ENCODE assay signal across 17 mouse cellular contexts in genomic region chr5:36979631-36980030, GRCm38 (mm10). TPM values are rescaled to one million over a fixed set of nuclear protein-coding genes. Genes with fewer than 3 reads are reported as not detected.
A peak's percentile ranks its signal among the peaks of the same experiment; 100 is the strongest.
DNase-seq lines count a peak whose midpoint lies in the region; ATAC-seq lines count a peak whose summit lies in the region.
"Had no signal": no experiment of that assay in that cellular context is flagged by ENCODE, and none has a peak within 500 bp of the region (broad histone marks: within the 10 kb centered on the region; RNA-seq: fewer than 3 reads in every experiment).

No protein-coding gene starts in this region.

- ATAC-seq in heart, embryonic 12.5 days (ENCODE audit: insufficient number of reproducible peaks, low FRiP score): no peak
- ATAC-seq in intestine, embryonic 15.5 days: peak; percentile 25; the same call in 1 of the 2 replicates
- no peak for ATAC-seq in activated CD4-positive, CD25-positive, alpha-beta regulatory T cell, adult 4 months
- no peak for ATAC-seq in forebrain, embryonic 11.5 days (replicated peaks; ENCODE audit: low FRiP score)

- H3K36me3 ChIP-seq in heart, embryonic 12.5 days: peaks cover 34% of the 10 kb centered on the region
- H3K36me3 ChIP-seq in intestine, embryonic 15.5 days: no peaks in the 10 kb centered on the region
- no peaks in the 10 kb centered on the region for H3K36me3 ChIP-seq in splenic B cell, adult 2 months (ENCODE audit: control insufficient read depth, insufficient read depth, low read length, poor library complexity, severe bottlenecking)
- no peaks in the 10 kb centered on the region for H3K36me3 ChIP-seq in forebrain, embryonic 11.5 days (ENCODE audit: control insufficient read depth, insufficient read depth, low read length)
- H3K36me3 ChIP-seq: liver, embryonic 13.5 days had no signal

- DNase-seq in heart, adult 11 months: no peak
- DNase-seq in 416B (ENCODE audit: low read depth): peak; percentile 93
- peak; percentile 42 for DNase-seq in splenic B cell, adult 2 months (ENCODE audit: low read depth, low spot score)
- DNase-seq in urinary bladder, adult 2 months (ENCODE audit: low spot score): no peak
- DNase-seq in forebrain, embryonic 11.5 days (ENCODE audit: low spot score): no peak
- DNase-seq: cerebellum, adult 11 months; cerebellum, postnatal 36 days; heart, postnatal 14 days; kidney, postnatal 25 days; liver, embryonic 13.5 days; retina, postnatal 1 day had no signal

- H3K4me1 ChIP-seq in heart, embryonic 12.5 days (replicated peaks): peaks cover 22% of the 10 kb centered on the region
- H3K4me1 ChIP-seq in intestine, embryonic 15.5 days (replicated peaks): no peaks in the 10 kb centered on the region
- no peaks in the 10 kb centered on the region; the same call in 1 of the 2 replicates for H3K4me1 ChIP-seq in forebrain, embryonic 11.5 days (replicated peaks; ENCODE audit: control insufficient read depth, insufficient read depth, low read length)
- H3K4me1 ChIP-seq: embryonic facial prominence, embryonic 15.5 days; limb, embryonic 10.5 days; liver, embryonic 13.5 days had no signal

- no peak overlapping the region for H3K4me3 ChIP-seq in heart, embryonic 12.5 days
- no peak overlapping the region for H3K4me3 ChIP-seq in intestine, embryonic 15.5 days (replicated peaks)
- H3K4me3 ChIP-seq in forebrain, embryonic 11.5 days (ENCODE audit: low read depth, low read length): no peak overlapping the region
- H3K4me3 ChIP-seq: embryonic facial prominence, embryonic 15.5 days; forebrain, embryonic 12.5 days; limb, embryonic 10.5 days; liver, embryonic 13.5 days had no signal

- H3K27ac ChIP-seq in heart, embryonic 12.5 days (ENCODE audit: poor library complexity, severe bottlenecking): no peak overlapping the region
- no peak overlapping the region for H3K27ac ChIP-seq in intestine, embryonic 15.5 days
- no peak overlapping the region for H3K27ac ChIP-seq in forebrain, embryonic 11.5 days (ENCODE audit: low read depth, low read length)
- H3K27ac ChIP-seq: embryonic facial prominence, embryonic 15.5 days; forebrain, embryonic 12.5 days; limb, embryonic 10.5 days; liver, embryonic 13.5 days had no signal

- no peak overlapping the region for H3K4me2 ChIP-seq in heart, embryonic 12.5 days
- no peak overlapping the region for H3K4me2 ChIP-seq in intestine, embryonic 15.5 days (replicated peaks)
- no peak overlapping the region for H3K4me2 ChIP-seq in forebrain, embryonic 11.5 days (ENCODE audit: low read depth, low read length, severe bottlenecking)
- H3K4me2 ChIP-seq: embryonic facial prominence, embryonic 15.5 days; forebrain, embryonic 12.5 days; liver, embryonic 13.5 days had no signal

- H3K9ac ChIP-seq in heart, embryonic 12.5 days: peak overlapping the region; percentile 15; the same call in 1 of the 2 replicates
- H3K9ac ChIP-seq in intestine, embryonic 15.5 days: no peak overlapping the region
- no peak overlapping the region for H3K9ac ChIP-seq in forebrain, embryonic 11.5 days (ENCODE audit: low read length)
- H3K9ac ChIP-seq: embryonic facial prominence, embryonic 15.5 days; forebrain, embryonic 12.5 days; liver, embryonic 13.5 days had no signal

- 71% methylated on average over 7 of the region's 7 CpGs for WGBS in heart, embryonic 12.5 days
- WGBS in intestine, embryonic 15.5 days: 76% methylated on average over 7 of the region's 7 CpGs
- WGBS in forebrain, embryonic 11.5 days: 82% methylated on average over 7 of the region's 7 CpGs

- H3K9me3 ChIP-seq in heart, embryonic 12.5 days (replicated peaks): no peaks in the 10 kb centered on the region
- no peaks in the 10 kb centered on the region for H3K9me3 ChIP-seq in intestine, embryonic 15.5 days
- no peaks in the 10 kb centered on the region for H3K9me3 ChIP-seq in forebrain, embryonic 11.5 days (ENCODE audit: control insufficient read depth, low read length)
- H3K9me3 ChIP-seq: embryonic facial prominence, embryonic 15.5 days; forebrain, embryonic 12.5 days; limb, embryonic 10.5 days; liver, embryonic 13.5 days had no signal

- H3K27me3 ChIP-seq in heart, embryonic 12.5 days (replicated peaks): no peaks in the 10 kb centered on the region; the same call in 1 of the 2 replicates
- no peaks in the 10 kb centered on the region for H3K27me3 ChIP-seq in intestine, embryonic 15.5 days (replicated peaks)
- no peaks in the 10 kb centered on the region for H3K27me3 ChIP-seq in splenic B cell, adult 2 months (ENCODE audit: control insufficient read depth, insufficient read depth, low read length, poor library complexity, severe bottlenecking)
- no peaks in the 10 kb centered on the region for H3K27me3 ChIP-seq in forebrain, embryonic 11.5 days (ENCODE audit: control insufficient read depth, insufficient read depth, low read length)
- H3K27me3 ChIP-seq: embryonic facial prominence, embryonic 15.5 days; forebrain, embryonic 12.5 days; liver, embryonic 13.5 days had no signal

RNA-seq across cellular contexts. Expression of gene Wfs1, which starts 9.4 kb away (rescaled TPM):
- 32.0 and 32.7 TPM in 2 replicates for polyA plus RNA-seq in heart, embryonic 12.5 days (2016; fragmentation: Nextera tagmentation; extraction: Ambion mirVana)
- 12.1 and 14.6 TPM in 2 replicates for polyA plus RNA-seq in intestine, embryonic 15.5 days (2015; fragmentation: Nextera tagmentation; extraction: Ambion mirVana)
- 14.2 and 24.8 TPM in 2 replicates for polyA plus RNA-seq in urinary bladder, adult 2 months (2012; rRNA removed)
- under 1 TPM; 0.46 to 0.79 TPM for polyA plus RNA-seq in activated CD4-positive, CD25-positive, alpha-beta regulatory T cell, adult 4 months (2017; shearing (Covaris generic))
- polyA plus RNA-seq in forebrain, embryonic 11.5 days (2014; fragmentation: Nextera tagmentation; extraction: Ambion mirVana): 8.8 and 9.3 TPM in 2 replicates

Comparison
In these comparisons a context has a peak if more than half of its experiments do, and no peak if none do; other contexts are left out.
1. DNase-seq: peak in 416B (single experiment) and splenic B cell, adult 2 months (single experiment); none in heart, adult 11 months (single experiment), urinary bladder, adult 2 months (single experiment) and forebrain, embryonic 11.5 days (single experiment).